Mouse (Mus musculus) 3134 (cell line): ENCODE measurements at regions not wholly inside any gene's neighbourhood (a gene's known extent, or its start where the extent isn't known, plus 50 kb on each side); places are given as distances from the start of the nearest gene placed in this dataset.

Source experiments
- DNase-seq: peaks from one replicate; pipeline ENCODE4 v3.0.0-alpha.2; 2011; ENCODE audit warnings: low spot score; ENCODE audit not compliant: insufficient read length; ENCODE audit errors: extremely low read depth

GRCm38 (mm10) chr8:8103492-8103891 lies 557.5 kb downstream of the Efnb2 start:
- no peak for DNase-seq

- DNase-seq, result no peak
Measured at GRCm38 (mm10) chr8:8102010-8102727, 558.9 kb downstream of the Efnb2 start.

- no peak for DNase-seq
Measured at GRCm38 (mm10) chr8:8092551-8092950, 568.5 kb downstream of the Efnb2 start.

GRCm38 (mm10) chr8:8084652-8085051 lies 576.4 kb downstream of the Efnb2 start:
- no peak for DNase-seq

GRCm38 (mm10) chr8:8064074-8064473 lies 597.0 kb downstream of the Efnb2 start:
- no peak for DNase-seq

GRCm38 (mm10) chr8:8054224-8054916 lies 606.7 kb downstream of the Efnb2 start:
- DNase-seq, result no peak

- DNase-seq, result no peak
Measured at GRCm38 (mm10) chr8:8051186-8051585, 609.9 kb downstream of the Efnb2 start.

GRCm38 (mm10) chr8:8050778-8051177 lies 610.3 kb downstream of the Efnb2 start:
- DNase-seq, result no peak

- DNase-seq, result no peak
Measured at GRCm38 (mm10) chr8:8044926-8045325, 616.1 kb downstream of the Efnb2 start.

GRCm38 (mm10) chr8:8044296-8044695 lies 616.7 kb downstream of the Efnb2 start:
- no peak for DNase-seq

GRCm38 (mm10) chr8:8037929-8038328 lies 623.1 kb downstream of the Efnb2 start:
- DNase-seq, result no peak

GRCm38 (mm10) chr8:8011151-8011550 lies 649.9 kb downstream of the Efnb2 start:
- no peak for DNase-seq

GRCm38 (mm10) chr8:7994905-7995304 lies 666.1 kb downstream of the Efnb2 start:
- DNase-seq, result no peak

GRCm38 (mm10) chr8:7988820-7989219 lies 672.2 kb downstream of the Efnb2 start:
- DNase-seq, result no peak

- DNase-seq, result no peak
Measured at GRCm38 (mm10) chr8:7977020-7977419, 684.0 kb downstream of the Efnb2 start.

- DNase-seq, result no peak
Measured at GRCm38 (mm10) chr8:7973791-7974190, 687.3 kb downstream of the Efnb2 start.

GRCm38 (mm10) chr8:7964276-7964675 lies 696.8 kb downstream of the Efnb2 start:
- no peak for DNase-seq

- no peak for DNase-seq
Measured at GRCm38 (mm10) chr8:7956745-7957144, 704.3 kb downstream of the Efnb2 start.

GRCm38 (mm10) chr8:7954851-7955250 lies 706.2 kb downstream of the Efnb2 start:
- DNase-seq, result no peak

GRCm38 (mm10) chr8:7945966-7946775 lies 714.9 kb downstream of the Efnb2 start:
- DNase-seq, result no peak

- DNase-seq, result no peak
Measured at GRCm38 (mm10) chr8:7936596-7936995, 724.4 kb downstream of the Efnb2 start.
